Mouse (Mus musculus): ENCODE results near the gene Man1a2. TPM values are rescaled to one million over a fixed set of nuclear protein-coding genes. Genes with fewer than 3 reads are reported as not detected.

Man1a2 gene
- polyA plus RNA-seq, 1 experiment, result 31.7 TPM

GRCm38 (mm10) chr3:100713142-100714005 is 28.1 kb upstream of the Man1a2 start:
- H3K4me1 ChIP-seq (ENCODE audit: control insufficient read depth, insufficient read depth, low read length), result peaks cover 5% of the 10 kb centered on the region

GRCm38 (mm10) chr3:100712140-100712539 is 26.8 kb upstream of the Man1a2 start:
- Histone ChIP-seq H3K4me3 (ENCODE audit: insufficient read depth, low read length) (no peak overlapping the region), H3K27ac (ENCODE audit: insufficient read depth, low read depth, low read length) (no peak overlapping the region), H3K4me1 (ENCODE audit: control insufficient read depth, insufficient read depth, low read length) (peaks cover 5% of the 10 kb centered on the region)
- TF ChIP-seq POLR2A (IDR thresholded peaks at IDR 0.05; ENCODE audit: borderline replicate concordance, low read depth, low read length), result no peak
- TF ChIP-seq CTCF (IDR thresholded peaks at IDR 0.05; ENCODE audit: low read depth, low read length), result no peak

More at GRCm38 (mm10) chr3:100713142-100714005, 28.1 kb upstream of the Man1a2 start:
- TF ChIP-seq POLR2A (IDR thresholded peaks at IDR 0.05; ENCODE audit: borderline replicate concordance, low read depth, low read length) (no peak), CTCF (IDR thresholded peaks at IDR 0.05; ENCODE audit: low read depth, low read length) (no peak)
- H3K4me3 ChIP-seq (ENCODE audit: insufficient read depth, low read length), result no peak overlapping the region
- H3K27ac ChIP-seq (ENCODE audit: insufficient read depth, low read depth, low read length), result no peak overlapping the region

GRCm38 (mm10) chr3:100711486-100711885 is 26.2 kb upstream of the Man1a2 start:
- TF ChIP-seq POLR2A (IDR thresholded peaks at IDR 0.05; ENCODE audit: borderline replicate concordance, low read depth, low read length) (no peak), CTCF (IDR thresholded peaks at IDR 0.05; ENCODE audit: low read depth, low read length) (no peak)
- Histone ChIP-seq H3K4me3 (ENCODE audit: insufficient read depth, low read length) (no peak overlapping the region), H3K4me1 (ENCODE audit: control insufficient read depth, insufficient read depth, low read length) (peaks cover 5% of the 10 kb centered on the region), H3K27ac (ENCODE audit: insufficient read depth, low read depth, low read length) (no peak overlapping the region)

- no peak overlapping the region for H3K4me3 ChIP-seq (ENCODE audit: insufficient read depth, low read length)
- no peak overlapping the region for H3K27ac ChIP-seq (ENCODE audit: insufficient read depth, low read depth, low read length)
- H3K4me1 ChIP-seq (ENCODE audit: control insufficient read depth, insufficient read depth, low read length), result peaks cover 12% of the 10 kb centered on the region
- no peak for TF ChIP-seq CTCF (IDR thresholded peaks at IDR 0.05; ENCODE audit: low read depth, low read length)
- TF ChIP-seq POLR2A (IDR thresholded peaks at IDR 0.05; ENCODE audit: borderline replicate concordance, low read depth, low read length), result no peak
Measured at GRCm38 (mm10) chr3:100707117-100707516, 21.8 kb upstream of the Man1a2 start.

GRCm38 (mm10) chr3:100705128-100705667 is 19.9 kb upstream of the Man1a2 start:
- Histone ChIP-seq H3K27ac (ENCODE audit: insufficient read depth, low read depth, low read length) (no peak overlapping the region), H3K4me1 (ENCODE audit: control insufficient read depth, insufficient read depth, low read length) (peaks cover 12% of the 10 kb centered on the region), H3K4me3 (ENCODE audit: insufficient read depth, low read length) (no peak overlapping the region)
- TF ChIP-seq CTCF (IDR thresholded peaks at IDR 0.05; ENCODE audit: low read depth, low read length) (no peak), POLR2A (IDR thresholded peaks at IDR 0.05; ENCODE audit: borderline replicate concordance, low read depth, low read length) (no peak)

- Histone ChIP-seq H3K4me3 (ENCODE audit: insufficient read depth, low read length) (no peak overlapping the region), H3K4me1 (ENCODE audit: control insufficient read depth, insufficient read depth, low read length) (peaks cover 13% of the 10 kb centered on the region), H3K27ac (ENCODE audit: insufficient read depth, low read depth, low read length) (no peak overlapping the region)
- TF ChIP-seq POLR2A (IDR thresholded peaks at IDR 0.05; ENCODE audit: borderline replicate concordance, low read depth, low read length), result no peak
- no peak for TF ChIP-seq CTCF (IDR thresholded peaks at IDR 0.05; ENCODE audit: low read depth, low read length)
Measured at GRCm38 (mm10) chr3:100703847-100704644, 18.7 kb upstream of the Man1a2 start.

GRCm38 (mm10) chr3:100702875-100703846 is 17.9 kb upstream of the Man1a2 start:
- Histone ChIP-seq H3K27ac (ENCODE audit: insufficient read depth, low read depth, low read length) (peak overlapping the region; percentile 46), H3K4me1 (ENCODE audit: control insufficient read depth, insufficient read depth, low read length) (peaks cover 13% of the 10 kb centered on the region), H3K4me3 (ENCODE audit: insufficient read depth, low read length) (peak overlapping the region; percentile 30)
- TF ChIP-seq POLR2A (IDR thresholded peaks at IDR 0.05; ENCODE audit: borderline replicate concordance, low read depth, low read length), result no peak
- no peak for TF ChIP-seq CTCF (IDR thresholded peaks at IDR 0.05; ENCODE audit: low read depth, low read length)

- TF ChIP-seq CTCF (IDR thresholded peaks at IDR 0.05; ENCODE audit: low read depth, low read length), result no peak
- TF ChIP-seq POLR2A (IDR thresholded peaks at IDR 0.05; ENCODE audit: borderline replicate concordance, low read depth, low read length), result no peak
Measured at GRCm38 (mm10) chr3:100688747-100689146, 3.4 kb upstream of the Man1a2 start.

GRCm38 (mm10) chr3:100686756-100687155 is 1.5 kb upstream of the Man1a2 start:
- Histone ChIP-seq H3K27ac (ENCODE audit: insufficient read depth, low read depth, low read length) (no peak overlapping the region), H3K4me1 (ENCODE audit: control insufficient read depth, insufficient read depth, low read length) (peaks cover 6% of the 10 kb centered on the region), H3K4me3 (ENCODE audit: insufficient read depth, low read length) (no peak overlapping the region)
- TF ChIP-seq POLR2A (IDR thresholded peaks at IDR 0.05; ENCODE audit: borderline replicate concordance, low read depth, low read length) (no peak), CTCF (IDR thresholded peaks at IDR 0.05; ENCODE audit: low read depth, low read length) (no peak)

More at GRCm38 (mm10) chr3:100688747-100689146, 3.4 kb upstream of the Man1a2 start:
- no peak overlapping the region for H3K4me3 ChIP-seq (ENCODE audit: insufficient read depth, low read length)
- H3K27ac ChIP-seq (ENCODE audit: insufficient read depth, low read depth, low read length), result no peak overlapping the region
- H3K4me1 ChIP-seq (ENCODE audit: control insufficient read depth, insufficient read depth, low read length), result peaks cover 3% of the 10 kb centered on the region
